Mouse (Mus musculus) intestine, embryonic 15.5 days (tissue): ENCODE measurements around the gene Spef1. TPM values are rescaled to one million over a fixed set of nuclear protein-coding genes. Genes with fewer than 3 reads are reported as not detected.

Experiments used
- ATAC-seq: fragments of 200-750 bp; cut with Nextera tagmentation; 2 replicates; pipeline ENCODE4 v1.8.0; 2017; ENCODE audit warnings: moderate TSS enrichment, moderate library complexity
- H3K27ac ChIP-seq: fragments of 300-500 bp; sonication (generic); 2 replicates; pipeline ENCODE4 v1.5.1; 2015; ENCODE audit warnings: mild to moderate bottlenecking, inconsistent platforms
- H3K27me3 ChIP-seq: fragments of 300-500 bp; sonication (generic); replicated peaks from 2 replicates; pipeline ENCODE4 v1.6.1; 2015; ENCODE audit warnings: inconsistent platforms
- H3K36me3 ChIP-seq: fragments of 300-500 bp; sonication (generic); 2 replicates; pipeline ENCODE4 v1.6.1; 2015; ENCODE audit warnings: inconsistent platforms
- H3K4me1 ChIP-seq: fragments of 300-500 bp; sonication (generic); replicated peaks from 2 replicates; pipeline ENCODE4 v1.6.1; 2015; ENCODE audit warnings: inconsistent platforms
- H3K4me2 ChIP-seq: fragments of 300-500 bp; sonication (generic); replicated peaks from 2 replicates; pipeline ENCODE4 v1.6.1; 2015; ENCODE audit warnings: mild to moderate bottlenecking, inconsistent platforms
- H3K4me3 ChIP-seq: fragments of 300-500 bp; sonication (generic); replicated peaks from 2 replicates; pipeline ENCODE4 v1.5.1; 2015; ENCODE audit warnings: inconsistent platforms
- H3K9ac ChIP-seq: fragments of 300-500 bp; sonication (generic); 2 replicates; pipeline ENCODE4 v1.6.1; 2015; ENCODE audit warnings: inconsistent platforms
- H3K9me3 ChIP-seq: fragments of 300-500 bp; sonication (generic); 2 replicates; pipeline ENCODE4 v1.6.1; 2016; ENCODE audit warnings: inconsistent platforms
- WGBS: fragments of 180-500 bp; shearing (Covaris S2); methylation state at CpG from one replicate; pipeline ENCODE4 v1.1.7; 2015; 5-methylcytosine and 5-hydroxymethylcytosine counted together
- polyA plus RNA-seq: library from polyadenylated mRNA; unstranded; fragments of >200 nt; fragmentation: Nextera tagmentation; extraction: Ambion mirVana; gene quantifications from 2 replicates; pipeline ENCODE4 v1.2.1, GENCODE M21; 2015

Spef1 gene
- polyA plus RNA-seq, 1 experiment from 2014 or later, result 4.3 TPM

- Histone ChIP-seq H3K36me3 (peaks cover 13% of the 10 kb centered on the region; the same call in 1 of the 2 replicates), H3K27ac (no peak overlapping the region), H3K4me1 (0 out of 2 replicates have a peak, but pooled peaks cover 6% of the 10 kb centered on the region), H3K9me3 (no peaks in the 10 kb centered on the region), H3K4me3 (no peak overlapping the region), H3K27me3 (no peaks in the 10 kb centered on the region), H3K4me2 (no peak overlapping the region), H3K9ac (no peak overlapping the region)
- 63% methylated on average over 11 of the region's 11 CpGs for WGBS
- peak; percentile 84 for ATAC-seq
These were observed 51.5 kb downstream of the Spef1 start for GRCm38 (mm10) chr2:131135521-131136139.

- 0 out of 2 replicates have a peak, but pooled peaks cover 3% of the 10 kb centered on the region for H3K4me1 ChIP-seq
- H3K27ac ChIP-seq, result no peak overlapping the region
- ATAC-seq, result no peak
- H3K9ac ChIP-seq, result no peak overlapping the region
- no peak overlapping the region for H3K4me2 ChIP-seq
- H3K4me3 ChIP-seq, result no peak overlapping the region
- H3K9me3 ChIP-seq, result no peaks in the 10 kb centered on the region
- WGBS, result 88% methylated on average over 8 of the region's 8 CpGs
- H3K36me3 ChIP-seq, result peaks cover 13% of the 10 kb centered on the region; the same call in 1 of the 2 replicates
- H3K27me3 ChIP-seq, result no peaks in the 10 kb centered on the region
These were observed 52.2 kb downstream of the Spef1 start for GRCm38 (mm10) chr2:131134826-131135400.

- ATAC-seq, result 0 out of 2 replicates have a peak, but pooled peaks have one; percentile 12
- Histone ChIP-seq H3K9ac (no peak overlapping the region), H3K27ac (no peak overlapping the region), H3K27me3 (no peaks in the 10 kb centered on the region), H3K36me3 (peaks cover 13% of the 10 kb centered on the region; the same call in 1 of the 2 replicates), H3K4me2 (no peak overlapping the region), H3K4me3 (no peak overlapping the region), H3K4me1 (0 out of 2 replicates have a peak, but pooled peaks cover 4% of the 10 kb centered on the region), H3K9me3 (no peaks in the 10 kb centered on the region)
- 76% methylated on average over 1 of the region's 1 CpGs for WGBS
These were observed 52.7 kb downstream of the Spef1 start for GRCm38 (mm10) chr2:131134381-131134780.

GRCm38 (mm10) chr2:131132930-131133547 lies 54.0 kb downstream of the Spef1 start, which contains the start of gene Gm11037:
Gm11037 (plus strand) TSS chr2:131133497.
- Histone ChIP-seq H3K27ac (no peak within 1 kb of the TSS), H3K9ac (no peak within 1 kb of the TSS), H3K36me3 (peaks cover 5% of the 10 kb centered on the region; the same call in 1 of the 2 replicates), H3K4me3 (no peak within 1 kb of the TSS), H3K4me1 (peaks cover 4% of the 10 kb centered on the region; the same call in 1 of the 2 replicates), H3K27me3 (no peaks in the 10 kb centered on the region), H3K9me3 (no peaks in the 10 kb centered on the region), H3K4me2 (no peak within 1 kb of the TSS)
- WGBS, result 84% methylated on average over 9 of the region's 9 CpGs
- ATAC-seq, result no peak

- WGBS, result 87% methylated on average over 10 of the region's 10 CpGs
- no peak overlapping the region for H3K9ac ChIP-seq
- ATAC-seq, result no peak
- H3K4me1 ChIP-seq, result peaks cover 4% of the 10 kb centered on the region; the same call in 1 of the 2 replicates
- no peaks in the 10 kb centered on the region for H3K27me3 ChIP-seq
- no peak overlapping the region for H3K4me3 ChIP-seq
- no peak overlapping the region for H3K27ac ChIP-seq
- no peaks in the 10 kb centered on the region for H3K9me3 ChIP-seq
- peaks cover 5% of the 10 kb centered on the region; the same call in 1 of the 2 replicates for H3K36me3 ChIP-seq
- H3K4me2 ChIP-seq, result no peak overlapping the region
These were observed 54.8 kb downstream of the Spef1 start for GRCm38 (mm10) chr2:131132111-131132888.

- Histone ChIP-seq H3K4me1 (peaks cover 14% of the 10 kb centered on the region), H3K9ac (no peak overlapping the region), H3K4me2 (no peak overlapping the region), H3K36me3 (peaks cover 5% of the 10 kb centered on the region; the same call in 1 of the 2 replicates), H3K27ac (no peak overlapping the region), H3K9me3 (no peaks in the 10 kb centered on the region), H3K4me3 (no peak overlapping the region), H3K27me3 (no peaks in the 10 kb centered on the region)
- ATAC-seq, result no peak
- 66% methylated on average over 2 of the region's 2 CpGs for WGBS
These were observed 56.2 kb downstream of the Spef1 start for GRCm38 (mm10) chr2:131130849-131131248.

GRCm38 (mm10) chr2:131129836-131130235 lies 57.2 kb downstream of the Spef1 start:
- Histone ChIP-seq H3K9ac (no peak overlapping the region), H3K27me3 (no peaks in the 10 kb centered on the region), H3K9me3 (no peaks in the 10 kb centered on the region), H3K36me3 (peaks cover 5% of the 10 kb centered on the region; the same call in 1 of the 2 replicates), H3K4me3 (no peak overlapping the region), H3K4me1 (peaks cover 14% of the 10 kb centered on the region), H3K27ac (no peak overlapping the region), H3K4me2 (no peak overlapping the region)
- WGBS, result 56% methylated on average over 5 of the region's 5 CpGs
- ATAC-seq, result no peak

GRCm38 (mm10) chr2:131128636-131129157 lies 58.4 kb downstream of the Spef1 start:
- no peak overlapping the region for H3K27ac ChIP-seq
- H3K4me2 ChIP-seq, result peak overlapping the region; percentile 88; the same call in 1 of the 2 replicates
- H3K36me3 ChIP-seq, result no peaks in the 10 kb centered on the region
- ATAC-seq, result no peak
- no peak overlapping the region for H3K4me3 ChIP-seq
- 73% methylated on average over 3 of the region's 3 CpGs for WGBS
- no peak overlapping the region for H3K9ac ChIP-seq
- no peaks in the 10 kb centered on the region for H3K27me3 ChIP-seq
- H3K9me3 ChIP-seq, result no peaks in the 10 kb centered on the region
- H3K4me1 ChIP-seq, result peaks cover 16% of the 10 kb centered on the region

- Histone ChIP-seq H3K9ac (no peak overlapping the region), H3K9me3 (no peaks in the 10 kb centered on the region), H3K27ac (no peak overlapping the region), H3K36me3 (no peaks in the 10 kb centered on the region), H3K4me2 (peak overlapping the region; percentile 88), H3K4me1 (peaks cover 16% of the 10 kb centered on the region), H3K27me3 (no peaks in the 10 kb centered on the region), H3K4me3 (peak overlapping the region; percentile 47)
- no peak for ATAC-seq
- 75% methylated on average over 5 of the region's 5 CpGs for WGBS
These were observed 58.9 kb downstream of the Spef1 start for GRCm38 (mm10) chr2:131128211-131128610.

GRCm38 (mm10) chr2:131127161-131127730 lies 59.8 kb downstream of the Spef1 start, which contains the start of gene Hspa12b:
Hspa12b (plus strand) TSS chr2:131127280.
- no peaks in the 10 kb centered on the region for H3K27me3 ChIP-seq
- H3K4me1 ChIP-seq, result peaks cover 16% of the 10 kb centered on the region
- H3K9ac ChIP-seq, result peak within 1 kb of the TSS; percentile 59
- H3K9me3 ChIP-seq, result no peaks in the 10 kb centered on the region
- peak within 1 kb of the TSS; percentile 88 for H3K4me2 ChIP-seq
- 1% methylated on average over 28 of the region's 28 CpGs for WGBS
- ATAC-seq, result peak; percentile 95
- peak within 1 kb of the TSS; percentile 47 for H3K4me3 ChIP-seq
- peak within 1 kb of the TSS; percentile 24; the same call in 1 of the 2 replicates for H3K27ac ChIP-seq
- H3K36me3 ChIP-seq, result no peaks in the 10 kb centered on the region
